Mouse (Mus musculus): ENCODE measurements around the gene Myh9.
"Not testable (repeated sequence)": the region's sequence is repeated elsewhere in the genome, so short reads cannot be mapped to it uniquely, and the experiment has no call there.

GRCm38 (mm10) chr15:77741556-77741955 lies 100.4 kb downstream of the Myh9 start:
- not testable (repeated sequence) for TF ChIP-seq HCFC1 (IDR thresholded peaks at IDR 0.05; ENCODE audit: borderline replicate concordance, insufficient read depth, low read length); MAFK (IDR thresholded peaks at IDR 0.05; ENCODE audit: insufficient read depth, low read depth, low read length); CHD2 (IDR thresholded peaks at IDR 0.05; ENCODE audit: low read depth, low read length)

Measured in ES-E14 (cell line).